Mouse (Mus musculus) MEL (cell line): ENCODE results near the gene 4931428F04Rik. TPM values are rescaled to one million over a fixed set of nuclear protein-coding genes. Genes with fewer than 3 reads are reported as not detected.
A peak's percentile ranks its signal among the peaks of the same experiment; 100 is the strongest.

ENCODE experiments used
- DNase-seq: peaks from one replicate; pipeline ENCODE4 v3.0.0; 2011; ENCODE audit warnings: low read depth, low spot score
- H3K27ac ChIP-seq: 2 replicates; pipeline ENCODE4 v1.5.1; 2012; ENCODE audit warnings: low read depth, mild to moderate bottlenecking, control low read depth, low read length, moderate library complexity; ENCODE audit not compliant: control insufficient read depth
- H3K27me3 ChIP-seq, 2 experiments: fragments of 150-350 bp in 1 of 2; sonication (generic) in 1 of 2; 2 replicates each; pipeline ENCODE4 v1.6.1; 2012; ENCODE audit warnings: low read length in 2 of 2, mild to moderate bottlenecking in 2 of 2, improper control_type of control experiment in 1 of 2, moderate library complexity in 1 of 2; ENCODE audit not compliant: insufficient read depth in 2 of 2, control insufficient read depth in 1 of 2
- H3K36me3 ChIP-seq, 2 experiments: 2 replicates each; pipeline ENCODE4 v1.6.1; 2012 to 2014; ENCODE audit warnings: low read length in 2 of 2, improper control_type of control experiment in 1 of 2, inconsistent platforms in 1 of 2, mild to moderate bottlenecking in 1 of 2; ENCODE audit not compliant: insufficient read depth in 2 of 2, control insufficient read depth in 1 of 2
- H3K4me1 ChIP-seq, 2 experiments: fragments of 150-350 bp in 1 of 2; sonication (generic) in 1 of 2; 2 replicates each; pipeline ENCODE4 v1.6.1; 2012; ENCODE audit warnings: low read length in 2 of 2, improper control_type of control experiment in 1 of 2, mild to moderate bottlenecking in 1 of 2; ENCODE audit not compliant: insufficient read depth in 2 of 2, control insufficient read depth in 1 of 2
- H3K4me3 ChIP-seq, 2 experiments: fragments of 150-350 bp in 1 of 2; sonication (generic) in 1 of 2; 2 replicates each; pipeline ENCODE4 v1.5.1; 2012; ENCODE audit warnings: low read depth in 2 of 2, low read length in 2 of 2, mild to moderate bottlenecking in 2 of 2, moderate library complexity in 2 of 2, control low read depth in 1 of 2, improper control_type of control experiment in 1 of 2; ENCODE audit not compliant: control insufficient read depth in 1 of 2, insufficient read depth in 1 of 2
- H3K79me2 ChIP-seq: 2 replicates; pipeline ENCODE4 v1.6.1; 2012; ENCODE audit warnings: mild to moderate bottlenecking, low read length, moderate library complexity; ENCODE audit not compliant: control insufficient read depth, poor library complexity, insufficient read depth
- H3K9ac ChIP-seq: 2 replicates; pipeline ENCODE4 v1.6.1; 2012; ENCODE audit warnings: low read depth, mild to moderate bottlenecking, control low read depth, low read length, moderate library complexity; ENCODE audit not compliant: control insufficient read depth, poor library complexity, severe bottlenecking
- H3K9me3 ChIP-seq: fragments of 150-350 bp; sonication (generic); replicated peaks from 2 replicates; pipeline ENCODE4 v1.6.1; 2012; ENCODE audit warnings: mild to moderate bottlenecking, low read length, improper control_type of control experiment, moderate library complexity; ENCODE audit not compliant: insufficient read depth
- CHD1 ChIP-seq: IDR thresholded peaks from 2 replicates; pipeline ENCODE4 v1.6.1; 2012; ENCODE audit warnings: low read depth, mild to moderate bottlenecking, inconsistent platforms, low read length, improper control_type of control experiment
- ELF1 ChIP-seq: IDR thresholded peaks from 2 replicates; pipeline ENCODE4 v1.6.1; 2014; ENCODE audit warnings: low read depth, mild to moderate bottlenecking, inconsistent platforms, low read length, improper control_type of control experiment, moderate library complexity
- EP300 ChIP-seq, 2 experiments: IDR thresholded peaks; 2 replicates each; pipeline ENCODE4 v1.6.1; 2011; ENCODE audit warnings: improper control_type of control experiment in 2 of 2, low read length in 2 of 2, low read depth in 1 of 2, mild to moderate bottlenecking in 1 of 2
- ETS1 ChIP-seq: IDR thresholded peaks from 2 replicates; pipeline ENCODE4 v1.6.1; 2012; ENCODE audit warnings: low read depth, mild to moderate bottlenecking, inconsistent platforms, low read length, improper control_type of control experiment, moderate library complexity
- GABPA ChIP-seq: IDR thresholded peaks from 2 replicates; pipeline ENCODE4 v1.6.1; 2012; ENCODE audit warnings: low read depth, mild to moderate bottlenecking, inconsistent platforms, low read length, improper control_type of control experiment, moderate library complexity
- GATA1 ChIP-seq: IDR thresholded peaks from 2 replicates; pipeline ENCODE4 v1.6.1; 2011; ENCODE audit warnings: low read depth, low read length, improper control_type of control experiment
- KAT2A ChIP-seq: conservative IDR thresholded peaks from 2 replicates; pipeline ENCODE4 v1.6.1; 2012; ENCODE audit warnings: low read depth, low read length, improper control_type of control experiment, inconsistent platforms
- MAFK ChIP-seq: IDR thresholded peaks from 2 replicates; pipeline ENCODE4 v1.6.1; 2011; ENCODE audit warnings: low read depth, mild to moderate bottlenecking, low read length, improper control_type of control experiment, borderline replicate concordance
- MAX ChIP-seq: IDR thresholded peaks from 2 replicates; pipeline ENCODE4 v1.6.1; 2011; ENCODE audit warnings: low read length, improper control_type of control experiment
- MAZ ChIP-seq: IDR thresholded peaks from 2 replicates; pipeline ENCODE4 v1.6.1; 2012; ENCODE audit warnings: low read depth, mild to moderate bottlenecking, inconsistent platforms, low read length, improper control_type of control experiment
- MEF2A ChIP-seq: IDR thresholded peaks from 2 replicates; pipeline ENCODE4 v1.6.1; 2014; ENCODE audit warnings: low read depth, mild to moderate bottlenecking, inconsistent platforms, low read length, improper control_type of control experiment; ENCODE audit not compliant: poor library complexity, insufficient replicate concordance, severe bottlenecking; ENCODE audit errors: extremely low read depth
- MXI1 ChIP-seq: IDR thresholded peaks from 2 replicates; pipeline ENCODE4 v1.6.1; 2011; ENCODE audit warnings: mild to moderate bottlenecking, low read depth, low read length, improper control_type of control experiment
- MYB ChIP-seq: IDR thresholded peaks from 2 replicates; pipeline ENCODE4 v1.6.1; 2011; ENCODE audit warnings: mild to moderate bottlenecking, low read depth, low read length, improper control_type of control experiment
- NRF1 ChIP-seq: IDR thresholded peaks from 2 replicates; pipeline ENCODE4 v1.6.1; 2014; ENCODE audit warnings: low read depth, mild to moderate bottlenecking, inconsistent platforms, low read length, improper control_type of control experiment, moderate library complexity; ENCODE audit not compliant: poor library complexity, insufficient read depth, severe bottlenecking
- POLR2AphosphoS2 ChIP-seq: IDR thresholded peaks from 2 replicates; pipeline ENCODE4 v1.6.1; 2011; ENCODE audit warnings: low read length, improper control_type of control experiment
- POLR2AphosphoS5 ChIP-seq: IDR thresholded peaks from 2 replicates; pipeline ENCODE4 v1.6.1; 2012; ENCODE audit warnings: low read depth, borderline replicate concordance, mild to moderate bottlenecking, inconsistent platforms, low read length, moderate library complexity, mixed read lengths
- SMC3 ChIP-seq: IDR thresholded peaks from 2 replicates; pipeline ENCODE4 v1.6.1; 2011; ENCODE audit warnings: low read depth, low read length, improper control_type of control experiment
- TAL1 ChIP-seq: IDR thresholded peaks from 2 replicates; pipeline ENCODE4 v1.6.1; 2012; ENCODE audit warnings: mild to moderate bottlenecking, inconsistent platforms, low read length, moderate library complexity, mixed read lengths
- UBTF ChIP-seq: IDR thresholded peaks from 2 replicates; pipeline ENCODE4 v1.6.1; 2012; ENCODE audit warnings: low read depth, mild to moderate bottlenecking, inconsistent platforms, low read length, improper control_type of control experiment, moderate library complexity, borderline replicate concordance; ENCODE audit not compliant: insufficient read depth
- ZC3H11A ChIP-seq: IDR thresholded peaks from 2 replicates; pipeline ENCODE4 v1.6.1; 2012; ENCODE audit warnings: low read depth, mild to moderate bottlenecking, inconsistent platforms, low read length, improper control_type of control experiment
- ZNF384 ChIP-seq: IDR thresholded peaks from 2 replicates; pipeline ENCODE4 v1.6.1; 2012; ENCODE audit warnings: low read depth, mild to moderate bottlenecking, inconsistent platforms, low read length, improper control_type of control experiment
- polyA plus RNA-seq, 2 experiments: library from polyadenylated mRNA; stranded (reverse) in 1 of 2; unstranded in 1 of 2; fragments of >175 nt in 1 of 2; fragments of >200 nt in 1 of 2; gene quantifications; 2 replicates each; pipeline versions ENCODE4 v1.2.1 to v1.2.4; 2012; ENCODE audit warnings: low replicate concordance in 2 of 2, low read depth in 1 of 2; ENCODE audit not compliant: insufficient read length in 2 of 2, insufficient read depth in 1 of 2, missing spikeins in 1 of 2
- total RNA-seq: library from RNA; depleted of rRNA; stranded (reverse); fragments of 300-350 nt; gene quantifications from 2 replicates; pipeline ENCODE4 v1.2.3, GENCODE M21; 2012

Gene 4931428F04Rik
- total and polyA plus RNA-seq, 3 experiments: 8.2 to 13.0 TPM; not detected in 1

GRCm38 (mm10) chr8:105311718-105312117 is 22.1 kb upstream of the 4931428F04Rik start (continued):
- no peak for TF ChIP-seq NRF1
- no peak for TF ChIP-seq ZNF384
- peak; percentile 38; the same call in 1 of the 2 replicates for TF ChIP-seq ETS1
- no peak for TF ChIP-seq KAT2A
- no peak for TF ChIP-seq ELF1
- peak; percentile 6 for TF ChIP-seq SMC3
- TF ChIP-seq MAX: no peak
- TF ChIP-seq TAL1: peak; percentile 72
- peak; percentile 5; the same call in 1 of the 2 replicates for TF ChIP-seq GATA1
- no peak for TF ChIP-seq CHD1
- TF ChIP-seq ZC3H11A: no peak
- no peak for TF ChIP-seq MEF2A
- TF ChIP-seq POLR2AphosphoS5: no peak
- TF ChIP-seq MAFK: no peak
- TF ChIP-seq MYB: no peak
- no peak for TF ChIP-seq GABPA
- no peak for TF ChIP-seq MAZ
- TF ChIP-seq MXI1: peak; percentile 38; the same call in 1 of the 2 replicates
- no peak for TF ChIP-seq POLR2AphosphoS2
- peak; percentile 14 to 49; a peak in 2 of 4 replicates for TF ChIP-seq EP300 (IDR thresholded peaks at IDR 0.05; ENCODE audit: low read depth in 1 of 2, low read length in 2 of 2)

- Histone ChIP-seq H3K36me3 (peaks cover 0 to 24% of the 10 kb centered on the region in 2 experiments; a peak in 2 of 4 replicates), H3K27me3 (no peaks in the 10 kb centered on the region), H3K27ac (no peak overlapping the region), H3K4me3 (no peak overlapping the region), H3K9me3 (no peaks in the 10 kb centered on the region), H3K4me1 (peaks cover 22 to 28% of the 10 kb centered on the region in 2 experiments), H3K9ac (no peak overlapping the region), H3K79me2 (no peaks in the 10 kb centered on the region)
- DNase-seq: no peak
- TF ChIP-seq UBTF (no peak), KAT2A (no peak)
Observed at GRCm38 (mm10) chr8:105310118-105310517, 20.5 kb upstream of the 4931428F04Rik start.
